Mouse (Mus musculus): ENCODE measurements around the gene Ift20.
"Not testable (repeated sequence)": the region's sequence is repeated elsewhere in the genome, so short reads cannot be mapped to it uniquely, and the experiment has no call there.

Gene Ift20

GRCm38 (mm10) chr11:78567614-78568013 lies 31.5 kb downstream of the Ift20 start:
- no peaks in the 10 kb centered on the region for H3K27me3 ChIP-seq (ENCODE audit: control insufficient read depth, insufficient read depth, low read length, poor library complexity, severe bottlenecking)
- DNase-seq (ENCODE audit: low read depth, low spot score): no peak
- 0 out of 2 replicates have a peak, but pooled peaks cover 3% of the 10 kb centered on the region for H3K36me3 ChIP-seq (ENCODE audit: control insufficient read depth, insufficient read depth, low read length, poor library complexity, severe bottlenecking)

GRCm38 (mm10) chr11:78568827-78569226 lies 32.7 kb downstream of the Ift20 start:
- H3K27me3 ChIP-seq (ENCODE audit: control insufficient read depth, insufficient read depth, low read length, poor library complexity, severe bottlenecking): no peaks in the 10 kb centered on the region
- no peak for DNase-seq (ENCODE audit: low read depth, low spot score)
- H3K36me3 ChIP-seq (ENCODE audit: control insufficient read depth, insufficient read depth, low read length, poor library complexity, severe bottlenecking): 0 out of 2 replicates have a peak, but pooled peaks cover 3% of the 10 kb centered on the region

GRCm38 (mm10) chr11:78569806-78570205 lies 33.6 kb downstream of the Ift20 start:
- DNase-seq (ENCODE audit: low read depth, low spot score): no peak
- H3K27me3 ChIP-seq (ENCODE audit: control insufficient read depth, insufficient read depth, low read length, poor library complexity, severe bottlenecking): no peaks in the 10 kb centered on the region
- H3K36me3 ChIP-seq (ENCODE audit: control insufficient read depth, insufficient read depth, low read length, poor library complexity, severe bottlenecking): 0 out of 2 replicates have a peak, but pooled peaks cover 3% of the 10 kb centered on the region

- DNase-seq (ENCODE audit: low read depth, low spot score): no peak
Measured at GRCm38 (mm10) chr11:78571441-78571840, 35.3 kb downstream of the Ift20 start.

GRCm38 (mm10) chr11:78571854-78572253 lies 35.7 kb downstream of the Ift20 start:
- no peak for DNase-seq (ENCODE audit: low read depth, low spot score)
- no peaks in the 10 kb centered on the region for H3K27me3 ChIP-seq (ENCODE audit: control insufficient read depth, insufficient read depth, low read length, poor library complexity, severe bottlenecking)
- peaks cover 8% of the 10 kb centered on the region; the same call in 1 of the 2 replicates for H3K36me3 ChIP-seq (ENCODE audit: control insufficient read depth, insufficient read depth, low read length, poor library complexity, severe bottlenecking)

More at GRCm38 (mm10) chr11:78571441-78571840, 35.3 kb downstream of the Ift20 start:
- Histone ChIP-seq H3K27me3 (ENCODE audit: control insufficient read depth, insufficient read depth, low read length, poor library complexity, severe bottlenecking) (no peaks in the 10 kb centered on the region), H3K36me3 (ENCODE audit: control insufficient read depth, insufficient read depth, low read length, poor library complexity, severe bottlenecking) (peaks cover 6% of the 10 kb centered on the region; the same call in 1 of the 2 replicates)

- H3K27me3 ChIP-seq (ENCODE audit: control insufficient read depth, insufficient read depth, low read length, poor library complexity, severe bottlenecking); DNase-seq (ENCODE audit: low read depth, low spot score); H3K36me3 ChIP-seq (ENCODE audit: control insufficient read depth, insufficient read depth, low read length, poor library complexity, severe bottlenecking): not testable (repeated sequence)
Measured at GRCm38 (mm10) chr11:78574031-78574430, 37.9 kb downstream of the Ift20 start.

GRCm38 (mm10) chr11:78574536-78574935 lies 38.4 kb downstream of the Ift20 start:
- no peaks in the 10 kb centered on the region for H3K27me3 ChIP-seq (ENCODE audit: control insufficient read depth, insufficient read depth, low read length, poor library complexity, severe bottlenecking)
- no peak for DNase-seq (ENCODE audit: low read depth, low spot score)
- peaks cover 8% of the 10 kb centered on the region; the same call in 1 of the 2 replicates for H3K36me3 ChIP-seq (ENCODE audit: control insufficient read depth, insufficient read depth, low read length, poor library complexity, severe bottlenecking)

GRCm38 (mm10) chr11:78574975-78575374 lies 38.8 kb downstream of the Ift20 start:
- no peak for DNase-seq (ENCODE audit: low read depth, low spot score)
- peaks cover 8% of the 10 kb centered on the region; the same call in 1 of the 2 replicates for H3K36me3 ChIP-seq (ENCODE audit: control insufficient read depth, insufficient read depth, low read length, poor library complexity, severe bottlenecking)
- no peaks in the 10 kb centered on the region for H3K27me3 ChIP-seq (ENCODE audit: control insufficient read depth, insufficient read depth, low read length, poor library complexity, severe bottlenecking)

- no peak for DNase-seq (ENCODE audit: low read depth, low spot score)
- H3K27me3 ChIP-seq (ENCODE audit: control insufficient read depth, insufficient read depth, low read length, poor library complexity, severe bottlenecking): no peaks in the 10 kb centered on the region; the same call in 1 of the 2 replicates
- 0 out of 2 replicates have a peak, but pooled peaks cover 4% of the 10 kb centered on the region for H3K36me3 ChIP-seq (ENCODE audit: control insufficient read depth, insufficient read depth, low read length, poor library complexity, severe bottlenecking)
Measured at GRCm38 (mm10) chr11:78582848-78583247, 46.7 kb downstream of the Ift20 start.

GRCm38 (mm10) chr11:78586099-78586498 lies 49.9 kb downstream of the Ift20 start:
- no peaks in the 10 kb centered on the region; the same call in 1 of the 2 replicates for H3K27me3 ChIP-seq (ENCODE audit: control insufficient read depth, insufficient read depth, low read length, poor library complexity, severe bottlenecking)
- 0 out of 2 replicates have a peak, but pooled peaks cover 2% of the 10 kb centered on the region for H3K36me3 ChIP-seq (ENCODE audit: control insufficient read depth, insufficient read depth, low read length, poor library complexity, severe bottlenecking)
- peak; percentile 23 for DNase-seq (ENCODE audit: low read depth, low spot score)

GRCm38 (mm10) chr11:78587677-78588076 lies 51.5 kb downstream of the Ift20 start:
- not testable (repeated sequence) for H3K27me3 ChIP-seq (ENCODE audit: control insufficient read depth, insufficient read depth, low read length, poor library complexity, severe bottlenecking); DNase-seq (ENCODE audit: low read depth, low spot score); H3K36me3 ChIP-seq (ENCODE audit: control insufficient read depth, insufficient read depth, low read length, poor library complexity, severe bottlenecking)
